In the genomic region with DNA sequence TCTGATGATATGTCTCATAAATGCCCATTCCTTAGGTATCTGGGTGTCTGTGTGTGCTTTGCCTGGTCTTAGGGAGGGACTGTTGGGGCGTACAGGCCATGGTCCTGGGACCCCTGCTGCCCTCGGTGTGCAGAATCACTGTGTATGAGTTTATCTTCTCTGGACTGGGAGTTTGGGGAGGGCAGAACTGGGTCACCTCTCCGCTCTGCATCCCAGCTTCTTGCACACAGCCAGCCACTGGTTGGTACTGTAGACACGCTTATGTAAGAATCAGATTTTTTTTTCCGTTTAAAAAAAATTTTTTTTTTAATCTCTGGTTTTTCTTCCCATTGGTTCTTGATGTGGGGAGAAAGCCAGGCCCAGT, we compare ENCODE assay signal across 8 mouse cellular contexts.
A peak's percentile ranks its signal among the peaks of the same experiment; 100 is the strongest.
DNase-seq lines count a peak whose midpoint lies in the region; ATAC-seq lines count a peak whose summit lies in the region.

No protein-coding gene starts in this region.

- WGBS in kidney, embryonic 15.5 days, result 53% methylated on average over 5 of the region's 5 CpGs
- 42% methylated on average over 5 of the region's 5 CpGs for WGBS in embryonic facial prominence, embryonic 15.5 days
- 47% methylated on average over 5 of the region's 5 CpGs for WGBS in intestine, embryonic 14.5 days
- 46% methylated on average over 5 of the region's 5 CpGs for WGBS in midbrain, embryonic 16.5 days

- peak overlapping the region; percentile 56 for H3K4me2 ChIP-seq in kidney, embryonic 15.5 days
- peak overlapping the region; percentile 49 for H3K4me2 ChIP-seq in embryonic facial prominence, embryonic 15.5 days (replicated peaks)
- H3K4me2 ChIP-seq in intestine, embryonic 14.5 days (ENCODE audit: low read length), result peak overlapping the region; percentile 40
- H3K4me2 ChIP-seq in midbrain, embryonic 16.5 days (ENCODE audit: low read length), result peak overlapping the region; percentile 43

- no peak for DNase-seq in kidney, postnatal 14 days
- DNase-seq in intestine, embryonic 14.5 days (ENCODE audit: low spot score), result no peak
- DNase-seq in ovary, postnatal 14 days (ENCODE audit: low spot score), result no peak
- no peak for DNase-seq in frontal cortex, adult 2 months (ENCODE audit: extremely low spot score in 1 of 2, low spot score in 1 of 2)

- peaks cover 9% of the 10 kb centered on the region; the same call in 1 of the 2 replicates for H3K36me3 ChIP-seq in kidney, embryonic 15.5 days
- 0 out of 2 replicates have a peak, but pooled peaks cover 2% of the 10 kb centered on the region for H3K36me3 ChIP-seq in embryonic facial prominence, embryonic 15.5 days
- 0 out of 2 replicates have a peak, but pooled peaks cover 6% of the 10 kb centered on the region for H3K36me3 ChIP-seq in intestine, embryonic 14.5 days (ENCODE audit: control insufficient read depth, insufficient read depth, low read length)
- H3K36me3 ChIP-seq in midbrain, embryonic 16.5 days (ENCODE audit: control insufficient read depth, insufficient read depth, low read length), result no peaks in the 10 kb centered on the region

- H3K9me3 ChIP-seq in kidney, embryonic 15.5 days (replicated peaks), result no peaks in the 10 kb centered on the region
- no peaks in the 10 kb centered on the region for H3K9me3 ChIP-seq in embryonic facial prominence, embryonic 15.5 days (replicated peaks)
- H3K9me3 ChIP-seq in intestine, embryonic 14.5 days (ENCODE audit: control insufficient read depth, low read length), result peaks cover 3% of the 10 kb centered on the region; the same call in 1 of the 2 replicates
- no peaks in the 10 kb centered on the region for H3K9me3 ChIP-seq in midbrain, embryonic 16.5 days (replicated peaks; ENCODE audit: control insufficient read depth, low read length, poor library complexity, severe bottlenecking)

- peaks cover 56% of the 10 kb centered on the region for H3K4me1 ChIP-seq in kidney, embryonic 15.5 days
- H3K4me1 ChIP-seq in embryonic facial prominence, embryonic 15.5 days, result peaks cover 43% of the 10 kb centered on the region
- peaks cover 48% of the 10 kb centered on the region for H3K4me1 ChIP-seq in intestine, embryonic 14.5 days (replicated peaks; ENCODE audit: control insufficient read depth, insufficient read depth, low read length)
- H3K4me1 ChIP-seq in midbrain, embryonic 16.5 days (ENCODE audit: control insufficient read depth, insufficient read depth, low read length), result peaks cover 23% of the 10 kb centered on the region

- peak overlapping the region; percentile 69 for H3K27ac ChIP-seq in kidney, embryonic 15.5 days
- 0 out of 2 replicates have a peak overlapping the region, but pooled peaks have one; percentile 36 for H3K27ac ChIP-seq in embryonic facial prominence, embryonic 15.5 days (replicated peaks)
- peak overlapping the region; percentile 30; the same call in 1 of the 2 replicates for H3K27ac ChIP-seq in intestine, embryonic 14.5 days (ENCODE audit: low read depth)
- peak overlapping the region; percentile 84 for H3K27ac ChIP-seq in midbrain, embryonic 16.5 days (ENCODE audit: low read length)

- ATAC-seq in kidney, embryonic 15.5 days (replicated peaks; ENCODE audit: low FRiP score), result no peak
- no peak for ATAC-seq in embryonic facial prominence, embryonic 15.5 days (ENCODE audit: insufficient number of reproducible peaks, low FRiP score, low TSS enrichment, low read depth)
- peak; percentile 43; the same call in 1 of the 2 replicates for ATAC-seq in intestine, embryonic 14.5 days (replicated peaks; ENCODE audit: low FRiP score, low TSS enrichment, low read depth)
- ATAC-seq in midbrain, embryonic 16.5 days, result peak; percentile 43
- ATAC-seq in inflammation-experienced regulatory T-cells, adult 6 months, result no peak

- no peaks in the 10 kb centered on the region for H3K27me3 ChIP-seq in kidney, embryonic 15.5 days
- no peaks in the 10 kb centered on the region for H3K27me3 ChIP-seq in embryonic facial prominence, embryonic 15.5 days
- H3K27me3 ChIP-seq in intestine, embryonic 14.5 days (replicated peaks; ENCODE audit: control insufficient read depth, insufficient read depth, low read length), result no peaks in the 10 kb centered on the region
- no peaks in the 10 kb centered on the region for H3K27me3 ChIP-seq in midbrain, embryonic 16.5 days (ENCODE audit: control insufficient read depth, insufficient read depth, low read depth, low read length)

- H3K4me3 ChIP-seq in kidney, embryonic 15.5 days (replicated peaks), result 0 out of 2 replicates have a peak overlapping the region, but pooled peaks have one; percentile 31
- H3K4me3 ChIP-seq in embryonic facial prominence, embryonic 15.5 days (replicated peaks), result peak overlapping the region; percentile 33
- H3K4me3 ChIP-seq in intestine, embryonic 14.5 days (ENCODE audit: low read depth, low read length), result peak overlapping the region; percentile 18; the same call in 1 of the 2 replicates
- peak overlapping the region; percentile 24; the same call in 1 of the 2 replicates for H3K4me3 ChIP-seq in midbrain, embryonic 16.5 days (ENCODE audit: low read depth, low read length)

- no peak overlapping the region for H3K9ac ChIP-seq in kidney, embryonic 15.5 days
- H3K9ac ChIP-seq in embryonic facial prominence, embryonic 15.5 days, result no peak overlapping the region
- no peak overlapping the region for H3K9ac ChIP-seq in intestine, embryonic 14.5 days (ENCODE audit: low read length)
- H3K9ac ChIP-seq in midbrain, embryonic 16.5 days (ENCODE audit: low read depth, low read length), result peak overlapping the region; percentile 54

Comparison
In these comparisons a context has a peak if more than half of its experiments do, and no peak if none do; other contexts are left out.
1. ATAC-seq: peak in intestine, embryonic 14.5 days (single experiment) and midbrain, embryonic 16.5 days (single experiment); none in kidney, embryonic 15.5 days (single experiment), embryonic facial prominence, embryonic 15.5 days (single experiment) and inflammation-experienced regulatory T-cells, adult 6 months (single experiment).
2. H3K27ac ChIP-seq: peak in every context shown above with its lines; median percentile 84 in midbrain, embryonic 16.5 days; 69 in kidney, embryonic 15.5 days; 36 in embryonic facial prominence, embryonic 15.5 days; 30 in intestine, embryonic 14.5 days.
3. Peak in every context shown above with its lines, with median percentiles within 50 percentile points of each other: H3K4me2 ChIP-seq and H3K4me3 ChIP-seq.